Mouse (Mus musculus) liver, embryonic 12.5 days (tissue): ENCODE measurements around the gene Phkg1. TPM values are rescaled to one million over a fixed set of nuclear protein-coding genes. Genes with fewer than 3 reads are reported as not detected.
A peak's percentile ranks its signal among the peaks of the same experiment; 100 is the strongest.
"Not testable (repeated sequence)": the region's sequence is repeated elsewhere in the genome, so short reads cannot be mapped to it uniquely, and the experiment has no call there.

Experiments
- ATAC-seq: fragments of 200-750 bp; cut with Nextera tagmentation; 2 replicates; pipeline ENCODE4 v1.8.0; 2017; ENCODE audit warnings: moderate number of reproducible peaks, mild to moderate bottlenecking, moderate library complexity
- H3K27ac ChIP-seq: fragments of 300-500 bp; sonication (generic); 2 replicates; pipeline ENCODE4 v1.5.1; 2016; ENCODE audit warnings: mild to moderate bottlenecking
- H3K27me3 ChIP-seq: fragments of 300-500 bp; sonication (generic); replicated peaks from 2 replicates; pipeline ENCODE4 v1.6.1; 2016; ENCODE audit warnings: mild to moderate bottlenecking, moderate library complexity
- H3K36me3 ChIP-seq: fragments of 300-500 bp; sonication (generic); 2 replicates; pipeline ENCODE4 v1.6.1; 2016; ENCODE audit warnings: mild to moderate bottlenecking, moderate library complexity
- H3K4me1 ChIP-seq: fragments of 300-500 bp; sonication (generic); 2 replicates; pipeline ENCODE4 v1.6.1; 2016
- H3K4me2 ChIP-seq: fragments of 300-500 bp; sonication (generic); 2 replicates; pipeline ENCODE4 v1.6.1; 2016; ENCODE audit warnings: mild to moderate bottlenecking, moderate library complexity
- H3K4me3 ChIP-seq: fragments of 300-500 bp; sonication (generic); 2 replicates; pipeline ENCODE4 v1.5.1; 2016; ENCODE audit warnings: mild to moderate bottlenecking, moderate library complexity
- H3K9ac ChIP-seq: fragments of 300-500 bp; sonication (generic); 2 replicates; pipeline ENCODE4 v1.6.1; 2016; ENCODE audit warnings: mild to moderate bottlenecking, moderate library complexity
- H3K9me3 ChIP-seq: fragments of 300-500 bp; sonication (generic); replicated peaks from 2 replicates; pipeline ENCODE4 v1.6.1; 2016; ENCODE audit warnings: mild to moderate bottlenecking, moderate library complexity
- WGBS: fragments of 180-500 bp; shearing (Covaris S2); methylation state at CpG from one replicate; pipeline ENCODE4 v1.1.7; 2016; ENCODE audit not compliant: insufficient replicate concordance; 5-methylcytosine and 5-hydroxymethylcytosine counted together
- polyA plus RNA-seq: library from polyadenylated mRNA; unstranded; fragments of >200 nt; fragmentation: Nextera tagmentation; extraction: Ambion mirVana; gene quantifications from 2 replicates; pipeline ENCODE4 v1.2.1, GENCODE M21; 2016

Gene Phkg1
- polyA plus RNA-seq, 1 experiment from 2014 or later, result 0.23 TPM

DNA sequence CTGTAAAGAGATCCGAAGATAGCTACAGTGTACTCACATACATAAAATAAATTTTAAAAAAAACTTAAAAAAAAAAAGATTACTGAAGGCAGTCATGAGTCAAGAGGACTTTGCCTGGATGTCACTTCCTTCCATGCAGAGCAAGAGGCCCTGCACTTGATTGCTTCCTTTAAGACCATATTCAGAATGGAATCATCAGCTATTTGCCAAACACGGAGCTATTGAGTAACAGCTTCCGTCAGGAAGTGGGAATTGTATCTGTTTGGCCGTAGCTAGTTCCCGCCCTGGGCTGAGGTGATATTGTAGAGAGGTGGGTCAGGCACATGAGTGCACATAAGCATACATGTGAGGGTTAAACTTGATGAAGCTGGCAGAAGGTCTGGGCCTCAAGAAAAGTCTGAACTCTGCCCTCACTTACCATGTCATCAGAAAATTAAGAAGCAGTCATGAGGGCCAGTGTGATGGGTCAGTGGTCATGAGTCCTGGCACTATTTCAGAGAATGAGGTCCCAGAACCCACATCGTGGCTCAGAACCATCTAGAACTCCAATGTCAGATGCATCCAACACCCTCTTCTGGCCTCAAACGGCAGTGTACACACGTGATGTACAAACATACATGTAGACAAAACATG is 26.6 kb upstream of the Phkg1 start:
- no peak for ATAC-seq
- Histone ChIP-seq H3K9me3 (no peaks in the 10 kb centered on the region), H3K36me3 (no peaks in the 10 kb centered on the region), H3K27ac (no peak overlapping the region), H3K27me3 (no peaks in the 10 kb centered on the region), H3K4me3 (no peak overlapping the region), H3K4me1 (peaks cover 5% of the 10 kb centered on the region), H3K9ac (no peak overlapping the region), H3K4me2 (no peak overlapping the region)
- 71% methylated on average over 8 of the region's 8 CpGs for WGBS

DNA sequence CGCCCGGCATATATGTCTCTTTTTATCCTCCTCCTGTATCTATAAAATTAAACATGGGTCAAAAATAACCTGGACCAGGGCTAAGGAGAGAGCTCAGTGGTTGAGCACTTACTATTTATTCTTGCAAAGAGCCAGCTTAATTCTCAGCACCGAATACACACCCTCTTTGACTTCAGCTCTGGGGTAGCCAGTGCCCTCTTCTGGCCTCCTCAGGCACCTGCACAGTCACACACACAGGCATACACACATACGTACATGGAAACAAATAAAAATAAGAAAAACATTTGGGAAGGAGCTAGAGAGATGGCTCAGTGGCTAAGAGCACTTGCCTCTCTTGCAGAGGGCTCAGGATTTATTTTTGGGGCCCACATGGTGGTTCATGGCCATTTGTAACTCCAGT is 23.6 kb upstream of the Phkg1 start:
- H3K36me3 ChIP-seq, result no peaks in the 10 kb centered on the region
- no peak overlapping the region for H3K27ac ChIP-seq
- H3K4me3 ChIP-seq, result no peak overlapping the region
- no peak overlapping the region for H3K9ac ChIP-seq
- no peaks in the 10 kb centered on the region for H3K9me3 ChIP-seq
- WGBS, result 83% methylated on average over 4 of the region's 4 CpGs
- H3K4me1 ChIP-seq, result peaks cover 13% of the 10 kb centered on the region
- H3K4me2 ChIP-seq, result no peak overlapping the region
- no peaks in the 10 kb centered on the region for H3K27me3 ChIP-seq
- no peak for ATAC-seq

DNA sequence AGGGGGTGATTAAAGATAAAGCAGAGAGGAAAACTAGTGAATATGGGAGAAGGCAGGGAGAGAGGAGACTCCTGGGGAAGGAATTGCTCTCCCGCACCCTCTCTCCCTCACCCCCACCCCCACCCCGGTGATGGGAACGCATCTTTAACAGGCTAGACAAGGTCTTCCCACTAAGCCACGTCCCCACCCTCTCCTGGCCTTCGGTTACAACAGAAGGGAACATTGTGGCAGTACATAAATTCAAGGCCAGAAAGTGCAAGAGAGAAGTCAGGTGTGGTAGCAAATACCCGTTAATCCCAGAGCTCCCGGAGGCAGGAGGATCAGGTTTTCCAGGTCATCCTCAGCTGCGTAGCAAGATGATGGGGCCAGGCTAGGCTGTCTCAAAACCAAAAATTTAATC is 21.0 kb upstream of the Phkg1 start:
- no peak for ATAC-seq
- Histone ChIP-seq H3K4me3 (no peak overlapping the region), H3K4me1 (peaks cover 13% of the 10 kb centered on the region), H3K9ac (no peak overlapping the region), H3K4me2 (no peak overlapping the region), H3K27me3 (no peaks in the 10 kb centered on the region), H3K27ac (no peak overlapping the region), H3K36me3 (no peaks in the 10 kb centered on the region), H3K9me3 (no peaks in the 10 kb centered on the region)
- 68% methylated on average over 8 of the region's 8 CpGs for WGBS

DNA sequence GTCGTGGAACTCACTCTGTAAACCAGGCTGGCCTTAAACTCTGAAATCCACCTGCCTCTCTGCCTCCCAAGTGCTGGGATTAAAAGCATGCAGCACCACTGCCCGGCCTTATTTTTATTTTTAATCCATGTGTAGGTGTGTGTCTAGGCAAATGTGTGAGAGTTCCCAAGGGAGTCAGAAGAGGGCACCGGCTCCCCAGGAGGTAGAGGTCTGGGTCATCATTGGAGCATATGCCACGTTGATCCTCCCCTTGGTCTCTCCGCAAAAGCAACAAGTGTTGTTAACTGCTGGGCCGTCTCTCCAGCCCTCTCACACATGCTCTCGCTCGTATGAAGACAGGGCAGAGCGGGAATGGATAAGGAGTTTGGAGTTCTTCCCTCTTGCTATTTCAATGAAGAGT is 20.4 kb upstream of the Phkg1 start:
- H3K36me3 ChIP-seq, result no peaks in the 10 kb centered on the region
- no peak overlapping the region for H3K27ac ChIP-seq
- no peaks in the 10 kb centered on the region for H3K27me3 ChIP-seq
- 72% methylated on average over 9 of the region's 9 CpGs for WGBS
- peak; percentile 51; the same call in 1 of the 2 replicates for ATAC-seq
- peaks cover 13% of the 10 kb centered on the region for H3K4me1 ChIP-seq
- H3K4me3 ChIP-seq, result no peak overlapping the region
- H3K9me3 ChIP-seq, result no peaks in the 10 kb centered on the region
- H3K4me2 ChIP-seq, result no peak overlapping the region
- no peak overlapping the region for H3K9ac ChIP-seq

DNA sequence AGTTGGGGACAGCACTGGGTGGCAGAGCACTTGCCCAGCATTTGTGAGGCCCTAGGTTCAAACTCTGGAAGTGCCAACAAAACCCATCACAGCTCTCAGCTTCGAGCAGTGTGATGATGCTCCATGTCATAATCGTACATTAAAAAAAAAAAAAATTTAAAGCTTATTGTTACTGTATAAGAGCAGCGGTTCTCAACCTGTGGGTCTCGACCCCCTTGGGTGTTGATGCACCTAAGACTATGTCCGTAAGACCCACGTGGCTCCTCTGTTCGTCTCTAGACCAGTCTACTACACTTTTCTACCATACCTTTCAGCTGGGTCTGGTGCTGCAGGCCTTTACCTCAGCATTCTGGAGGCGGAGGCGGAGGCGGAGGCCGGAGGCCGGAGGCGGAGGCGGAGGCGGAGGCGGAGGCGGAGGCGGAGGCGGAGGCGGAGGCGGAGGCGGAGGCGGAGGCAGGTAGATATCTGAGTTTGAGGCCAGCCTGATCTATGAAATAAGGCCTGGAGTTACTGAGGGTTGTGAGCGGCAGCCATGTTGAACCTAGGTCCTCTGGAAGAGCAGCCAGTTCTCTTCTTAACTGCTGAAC is 19.8 kb upstream of the Phkg1 start:
- peak; percentile 56 for ATAC-seq
- 76% methylated on average over 24 of the region's 24 CpGs for WGBS

DNA sequence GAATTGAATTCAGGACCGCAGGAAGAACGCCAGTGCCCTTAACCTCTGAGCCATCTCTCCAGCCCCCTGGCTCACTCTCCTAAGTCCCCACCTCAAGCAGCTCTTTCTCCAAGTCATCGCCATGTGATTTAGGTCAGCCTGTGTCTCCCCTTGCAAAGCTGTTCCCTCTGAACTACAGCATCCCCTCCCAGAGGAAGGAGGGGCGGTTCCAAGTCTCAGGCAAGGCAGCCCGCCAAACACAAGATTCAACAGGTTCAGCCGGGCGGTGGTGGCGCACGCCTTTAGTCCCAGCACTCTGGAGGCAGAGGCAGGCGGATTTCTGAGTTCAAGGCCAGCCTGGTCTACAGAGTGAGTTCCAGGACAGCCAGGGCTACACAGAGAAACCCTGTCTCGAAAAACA is 17.1 kb upstream of the Phkg1 start:
- H3K4me3 ChIP-seq, H3K27me3 ChIP-seq, H3K36me3 ChIP-seq, H3K9ac ChIP-seq, H3K9me3 ChIP-seq, H3K27ac ChIP-seq, H3K4me2 ChIP-seq, ATAC-seq: not testable (repeated sequence)
- H3K4me1 ChIP-seq, result peaks cover 13% of the 10 kb centered on the region
- WGBS, result 71% methylated on average over 11 of the region's 11 CpGs

More for the DNA sequence above, 19.8 kb upstream of the Phkg1 start:
- H3K4me3 ChIP-seq, result no peak overlapping the region
- H3K27me3 ChIP-seq, result no peaks in the 10 kb centered on the region
- H3K36me3 ChIP-seq, result no peaks in the 10 kb centered on the region
- no peaks in the 10 kb centered on the region for H3K9me3 ChIP-seq
- H3K9ac ChIP-seq, result no peak overlapping the region
- no peak overlapping the region for H3K27ac ChIP-seq
- no peak overlapping the region for H3K4me2 ChIP-seq
- peaks cover 13% of the 10 kb centered on the region for H3K4me1 ChIP-seq

DNA sequence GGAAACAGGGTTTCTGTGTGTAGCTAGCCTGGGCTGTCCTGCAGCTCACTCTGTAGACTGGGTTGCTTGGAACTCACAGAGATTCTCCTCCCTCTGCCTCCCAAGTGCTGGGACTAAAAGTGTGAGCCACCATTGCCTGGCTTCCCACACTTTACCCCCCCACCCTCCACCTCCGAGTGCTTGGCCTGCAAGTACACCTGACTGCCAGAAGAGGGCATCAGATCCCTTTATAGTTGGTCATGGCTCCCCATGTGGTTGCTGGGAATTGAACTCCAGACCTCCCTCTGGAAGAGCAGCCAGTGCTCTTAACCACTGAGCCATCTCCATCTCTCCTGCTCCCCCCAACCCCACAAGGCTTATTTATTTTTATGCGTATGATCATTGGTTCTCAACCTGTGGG is 15.7 kb upstream of the Phkg1 start:
- Histone ChIP-seq H3K27ac (no peak overlapping the region), H3K4me1 (peaks cover 20% of the 10 kb centered on the region), H3K4me2 (no peak overlapping the region), H3K4me3 (no peak overlapping the region), H3K36me3 (no peaks in the 10 kb centered on the region), H3K9ac (no peak overlapping the region), H3K27me3 (peaks cover 17% of the 10 kb centered on the region; the same call in 1 of the 2 replicates), H3K9me3 (no peaks in the 10 kb centered on the region)
- peak; percentile 46; the same call in 1 of the 2 replicates for ATAC-seq
- 26% methylated on average over 2 of the region's 2 CpGs for WGBS

DNA sequence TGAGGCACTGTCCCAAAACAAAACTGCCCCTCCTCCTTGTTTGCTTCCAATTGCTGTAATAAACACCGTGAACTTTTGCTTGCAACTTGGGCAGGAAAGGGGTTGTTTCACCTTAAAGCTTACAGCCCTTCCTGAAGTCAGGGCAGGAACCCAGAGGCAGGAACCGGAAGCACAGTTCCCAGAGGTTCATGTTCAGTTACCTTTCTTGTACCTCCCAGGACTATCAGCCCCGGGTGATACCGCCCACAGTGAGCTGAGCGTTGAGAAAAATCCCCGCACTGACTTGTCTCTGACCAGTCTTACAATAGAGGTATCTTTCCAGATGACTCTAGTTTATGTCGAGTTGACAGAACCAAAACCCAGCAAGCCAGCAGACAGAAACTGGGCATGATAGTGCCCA is 11.2 kb upstream of the Phkg1 start:
- peak overlapping the region; percentile 63; the same call in 1 of the 2 replicates for H3K4me3 ChIP-seq
- no peak overlapping the region for H3K27ac ChIP-seq
- H3K4me1 ChIP-seq, result peaks cover 21% of the 10 kb centered on the region
- H3K36me3 ChIP-seq, result no peaks in the 10 kb centered on the region
- H3K27me3 ChIP-seq, result peaks cover 17% of the 10 kb centered on the region; the same call in 1 of the 2 replicates
- no peak for ATAC-seq
- 61% methylated on average over 7 of the region's 7 CpGs for WGBS
- H3K4me2 ChIP-seq, result peak overlapping the region; percentile 95
- H3K9me3 ChIP-seq, result no peaks in the 10 kb centered on the region
- H3K9ac ChIP-seq, result no peak overlapping the region

DNA sequence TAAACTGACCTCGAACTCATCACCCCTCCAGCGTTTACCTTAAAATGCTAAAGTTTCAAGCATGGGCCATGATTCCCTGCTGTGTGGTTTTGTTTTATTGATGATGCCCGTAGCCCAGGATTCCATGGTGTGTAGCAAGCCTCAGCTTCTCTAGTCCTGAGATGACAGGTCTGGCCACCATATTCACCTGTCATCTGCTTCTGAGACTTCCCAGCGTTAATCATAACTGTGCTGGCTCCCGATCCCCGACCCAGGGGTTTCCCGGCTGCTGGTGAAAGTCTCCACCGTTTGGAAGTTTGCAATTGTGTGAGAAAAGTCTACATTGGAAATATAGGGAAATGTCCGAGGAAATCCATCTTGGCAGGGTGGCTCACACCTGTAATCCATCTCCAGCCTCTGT is 10.8 kb upstream of the Phkg1 start:
- Histone ChIP-seq H3K27me3 (peaks cover 17% of the 10 kb centered on the region; the same call in 1 of the 2 replicates), H3K4me1 (peaks cover 21% of the 10 kb centered on the region), H3K9ac (peak overlapping the region; percentile 73; the same call in 1 of the 2 replicates), H3K4me3 (peak overlapping the region; percentile 63), H3K9me3 (no peaks in the 10 kb centered on the region), H3K27ac (no peak overlapping the region), H3K36me3 (no peaks in the 10 kb centered on the region), H3K4me2 (peak overlapping the region; percentile 95)
- 59% methylated on average over 9 of the region's 9 CpGs for WGBS
- ATAC-seq, result no peak

DNA sequence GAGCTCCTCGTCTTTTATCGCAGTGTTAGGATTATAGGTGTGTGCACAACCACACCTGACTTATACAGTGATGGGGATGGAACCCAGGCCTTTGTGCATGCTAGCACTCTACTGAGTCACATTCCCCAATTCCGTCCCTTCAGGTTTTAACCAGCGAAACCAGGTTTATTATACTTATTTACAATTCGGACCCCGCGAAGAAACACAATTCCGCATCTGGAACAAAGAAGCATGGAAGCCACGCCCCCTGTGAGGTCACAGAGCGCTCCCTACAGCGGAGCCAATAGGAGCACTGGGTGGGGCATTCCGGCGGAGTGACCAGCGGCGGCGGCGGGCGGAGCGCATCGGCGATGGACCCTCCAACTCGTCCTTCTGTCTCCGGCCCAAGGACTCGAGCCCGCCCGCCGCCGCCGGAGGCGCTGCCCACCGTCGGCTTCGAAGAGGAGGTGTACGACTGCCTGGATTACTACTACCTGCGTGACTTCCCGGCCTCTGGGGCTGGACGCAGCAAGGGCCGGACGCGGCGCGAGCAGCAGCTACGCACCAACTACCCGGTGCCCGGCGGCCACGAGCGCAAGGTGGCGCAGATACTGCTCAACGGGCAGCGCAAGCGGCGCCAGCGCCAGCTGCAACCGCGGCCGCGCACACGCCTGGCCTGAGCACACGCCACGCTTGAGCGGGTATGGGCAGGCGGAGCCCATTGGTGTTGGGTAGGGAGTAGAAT is 10.1 kb upstream of the Phkg1 start, which contains the start of gene Nupr1l:
Gene Nupr1l, plus strand, starts transcription at position 299 of the 724 bp plus-strand sequence.
- H3K4me2 ChIP-seq, result peak within 1 kb of the TSS; percentile 95
- peak; percentile 94 for ATAC-seq
- H3K4me3 ChIP-seq, result peak within 1 kb of the TSS; percentile 63
- peaks cover 17% of the 10 kb centered on the region; the same call in 1 of the 2 replicates for H3K27me3 ChIP-seq
- H3K9ac ChIP-seq, result peak within 1 kb of the TSS; percentile 73
- H3K4me1 ChIP-seq, result peaks cover 21% of the 10 kb centered on the region
- H3K9me3 ChIP-seq, result no peaks in the 10 kb centered on the region
- H3K27ac ChIP-seq, result peak within 1 kb of the TSS; percentile 50
- WGBS, result under 1% methylated on average over 63 of the region's 63 CpGs
- H3K36me3 ChIP-seq, result no peaks in the 10 kb centered on the region

DNA sequence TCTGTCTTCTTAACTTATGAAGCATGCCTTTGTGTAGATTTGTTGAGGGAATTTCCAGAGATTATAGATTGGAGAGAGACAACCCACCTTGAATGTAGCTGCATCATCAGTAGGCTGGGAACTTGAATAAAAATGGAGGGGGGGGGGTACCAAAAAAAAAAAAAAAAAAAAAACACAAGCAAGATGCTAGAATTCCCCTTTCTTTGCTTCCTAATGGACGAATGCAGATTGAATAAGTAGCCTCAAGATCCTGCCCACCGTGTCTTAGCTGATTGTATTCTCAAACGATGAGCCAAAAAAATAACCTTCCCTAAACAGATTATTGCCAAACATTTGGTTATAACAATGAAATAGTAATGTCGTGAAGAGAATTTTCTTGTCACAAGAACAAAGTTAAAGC is 9.4 kb upstream of the Phkg1 start:
- Histone ChIP-seq H3K9ac (no peak overlapping the region), H3K9me3 (no peaks in the 10 kb centered on the region), H3K27me3 (peaks cover 17% of the 10 kb centered on the region; the same call in 1 of the 2 replicates), H3K36me3 (no peaks in the 10 kb centered on the region), H3K4me1 (peaks cover 21% of the 10 kb centered on the region), H3K4me2 (peak overlapping the region; percentile 95), H3K4me3 (peak overlapping the region; percentile 63), H3K27ac (no peak overlapping the region)
- ATAC-seq, result no peak
- 21% methylated on average over 4 of the region's 4 CpGs for WGBS
